Mouse (Mus musculus) heart, postnatal 25 days (tissue): Measurements from ENCODE around the gene Efna4. TPM values are rescaled to one million over a fixed set of nuclear protein-coding genes. Genes with fewer than 3 reads are reported as not detected.

Experiments
- DNase-seq: peaks from one replicate; pipeline ENCODE4 v3.0.0; 2022; ENCODE audit warnings: low spot score
- intact Hi-C: fragments of 180-260 bp; cut with DNase I; formaldehyde crosslinking; loops from one replicate; pipeline ENCODE4 v1.15.1; 2025
- total RNA-seq, 2 experiments: library from RNA; stranded (reverse); gene quantifications; 2 replicates each; pipeline ENCODE4 v1.2.3; 2021

The Efna4 gene
- total RNA-seq: under 1 TPM; 0.31 to 0.47 TPM

GRCm38 (mm10) chr3:89337721-89338578 is at the start of gene Efna4:
TSS of gene Efna4 (minus strand) at chr3:89338028.
- DNase-seq: no peak
- intact Hi-C loops: loop anchor here (10.0 kb wide), 1 partner anchor 347 kb away; no protein-coding TSS in a partner anchor

- no peak for DNase-seq
- intact Hi-C loops: no loop called here
Measured at GRCm38 (mm10) chr3:89386438-89387420, 48.9 kb upstream of the Efna4 start.

- no peak for DNase-seq
- intact Hi-C loops: no loop called here
Measured at GRCm38 (mm10) chr3:89385451-89385850, 47.6 kb upstream of the Efna4 start.

- DNase-seq: no peak
- intact Hi-C loops: no loop called here
Measured at GRCm38 (mm10) chr3:89384331-89385076, 46.7 kb upstream of the Efna4 start.

GRCm38 (mm10) chr3:89383651-89384255 is 45.9 kb upstream of the Efna4 start:
- intact Hi-C loops: no loop called here
- no peak for DNase-seq

- intact Hi-C loops: no loop called here
- DNase-seq: no peak
Measured at GRCm38 (mm10) chr3:89382950-89383349, 45.1 kb upstream of the Efna4 start.

GRCm38 (mm10) chr3:89382033-89382882 is 44.4 kb upstream of the Efna4 start:
- DNase-seq: no peak
- intact Hi-C loops: no loop called here

GRCm38 (mm10) chr3:89381233-89381632 is 43.4 kb upstream of the Efna4 start:
- intact Hi-C loops: no loop called here
- DNase-seq: no peak

- DNase-seq: no peak
- intact Hi-C loops: no loop called here
Measured at GRCm38 (mm10) chr3:89380711-89381110, 42.9 kb upstream of the Efna4 start.

- intact Hi-C loops: no loop called here
Measured at GRCm38 (mm10) chr3:89380291-89380690, 42.5 kb upstream of the Efna4 start.

GRCm38 (mm10) chr3:89379388-89380131 is 41.7 kb upstream of the Efna4 start:
- intact Hi-C loops: no loop called here

More at GRCm38 (mm10) chr3:89380291-89380690, 42.5 kb upstream of the Efna4 start:
- DNase-seq: no peak

GRCm38 (mm10) chr3:89378394-89379067 is 40.7 kb upstream of the Efna4 start:
- intact Hi-C loops: loop anchor here (1.0 kb wide), 1 partner anchor 106 kb away; no protein-coding TSS in a partner anchor

More at GRCm38 (mm10) chr3:89379388-89380131, 41.7 kb upstream of the Efna4 start:
- no peak for DNase-seq

GRCm38 (mm10) chr3:89377831-89378230 is 40.0 kb upstream of the Efna4 start:
- intact Hi-C loops: loop anchor here (1.0 kb wide), 1 partner anchor 106 kb away; no protein-coding TSS in a partner anchor
- DNase-seq: no peak

More at GRCm38 (mm10) chr3:89378394-89379067, 40.7 kb upstream of the Efna4 start:
- peak; percentile 76 for DNase-seq

GRCm38 (mm10) chr3:89373581-89374231 is 35.9 kb upstream of the Efna4 start:
- intact Hi-C loops: no loop called here
- no peak for DNase-seq

- intact Hi-C loops: no loop called here
Measured at GRCm38 (mm10) chr3:89367338-89367737, 29.5 kb upstream of the Efna4 start.

More at GRCm38 (mm10) chr3:89367338-89367737, 29.5 kb upstream of the Efna4 start:
- no peak for DNase-seq
